31 mouse cellular contexts compared by ENCODE assay signal in the genomic region with DNA sequence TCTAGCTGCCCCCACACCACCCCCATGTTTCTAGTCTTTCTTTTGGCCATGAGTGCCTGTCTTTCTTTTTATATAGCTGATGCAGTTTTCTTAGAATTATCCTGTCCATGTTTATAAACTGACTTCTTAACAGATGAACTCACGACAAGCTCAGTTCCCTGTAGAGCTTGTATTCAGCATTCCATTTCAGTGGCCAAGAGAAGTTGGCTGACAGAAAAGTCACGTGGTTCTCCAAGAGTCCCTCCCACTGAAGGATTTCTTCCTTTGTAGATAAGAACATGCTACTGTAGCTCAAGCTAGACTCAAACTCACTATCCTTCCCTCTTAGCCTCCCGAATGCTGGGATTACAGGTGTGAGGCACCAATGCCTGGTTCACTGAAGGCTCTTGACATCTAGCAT. TPM values are rescaled to one million over a fixed set of nuclear protein-coding genes. Genes with fewer than 3 reads are reported as not detected.
"Had no signal": no experiment of that assay in that cellular context is flagged by ENCODE, and none has a peak within 500 bp of the region (broad histone marks: within the 10 kb centered on the region; RNA-seq: fewer than 3 reads in every experiment).

No protein-coding gene starts in this region.

- H3K4me1 ChIP-seq: heart, embryonic 10.5 days; heart, embryonic 12.5 days; intestine, embryonic 15.5 days; limb, embryonic 10.5 days; limb, embryonic 12.5 days; liver, embryonic 13.5 days; liver, embryonic 15.5 days had no signal

- H3K4me3 ChIP-seq: heart, embryonic 10.5 days; heart, embryonic 12.5 days; hindbrain, embryonic 13.5 days; intestine, embryonic 15.5 days; layer of hippocampus, adult 2 months; left cerebral cortex, adult 2 months; limb, embryonic 10.5 days; limb, embryonic 12.5 days; liver, embryonic 13.5 days; liver, embryonic 15.5 days had no signal

- H3K27ac ChIP-seq: heart, embryonic 10.5 days; hindbrain, embryonic 13.5 days; intestine, embryonic 15.5 days; layer of hippocampus, adult 2 months; left cerebral cortex, adult 2 months; limb, embryonic 10.5 days; limb, embryonic 12.5 days; liver, embryonic 13.5 days; liver, embryonic 15.5 days had no signal

- H3K36me3 ChIP-seq: heart, embryonic 10.5 days; heart, embryonic 12.5 days; intestine, embryonic 15.5 days; limb, embryonic 10.5 days; limb, embryonic 12.5 days; liver, embryonic 13.5 days; liver, embryonic 15.5 days had no signal

- DNase-seq: gastrocnemius, postnatal 14 days; gastrocnemius, postnatal 36 days; heart, adult 18-20 months; heart, postnatal 10 days; heart, postnatal 36 days; kidney, adult 18-20 months; kidney, adult 8-10 months; kidney, postnatal 10 days; kidney, postnatal 25 days; kidney, postnatal 4 days; liver; liver, embryonic 13.5 days had no signal

- H3K4me2 ChIP-seq: heart, embryonic 12.5 days; hindbrain, embryonic 13.5 days; intestine, embryonic 15.5 days; limb, embryonic 12.5 days; liver, embryonic 11.5 days; liver, embryonic 13.5 days; liver, embryonic 15.5 days had no signal

- H3K9me3 ChIP-seq: heart, embryonic 10.5 days; heart, embryonic 12.5 days; hindbrain, embryonic 13.5 days; intestine, embryonic 15.5 days; limb, embryonic 10.5 days; limb, embryonic 12.5 days; liver, embryonic 13.5 days; liver, embryonic 15.5 days had no signal

- H3K27me3 ChIP-seq: heart, embryonic 12.5 days; hindbrain, embryonic 13.5 days; liver, embryonic 13.5 days; liver, embryonic 15.5 days had no signal

- ATAC-seq: hindbrain, embryonic 16.5 days; inflammation-experienced regulatory T-cells, adult 6 months; intestine, embryonic 15.5 days; intestine, postnatal 0 days had no signal

- H3K9ac ChIP-seq: heart, embryonic 12.5 days; hindbrain, embryonic 13.5 days; intestine, embryonic 15.5 days; limb, embryonic 12.5 days; liver, embryonic 13.5 days; liver, embryonic 15.5 days had no signal

RNA-seq across cellular contexts. Expression of a gene that starts 9.4 kb away (rescaled TPM):
- total RNA-seq: gastrocnemius, adult 18-20 months; gastrocnemius, adult 8-10 months; gastrocnemius, postnatal 14 days; gastrocnemius, postnatal 36 days; heart, adult 18-20 months; heart, adult 8-10 months; heart, postnatal 10 days; heart, postnatal 36 days; hematopoietic stem cell, adult 5-6 weeks had no signal
- polyA plus RNA-seq: gonadal fat pad, adult 2 months; liver, embryonic 15.5 days had no signal

RNA-seq across cellular contexts. Expression of a gene that starts 31.7 kb away (rescaled TPM):
- total RNA-seq: gastrocnemius, postnatal 14 days; heart, postnatal 10 days; hematopoietic stem cell, adult 5-6 weeks; left cerebral cortex, adult 2 months had no signal
- polyA plus RNA-seq: inflammation-experienced regulatory T-cells, adult 6 months; limb, embryonic 12.5 days; liver, embryonic 13.5 days; liver, embryonic 15.5 days had no signal

RNA-seq across cellular contexts. Expression of a gene that starts 36.2 kb away (rescaled TPM):
- total RNA-seq: gastrocnemius, adult 18-20 months; gastrocnemius, postnatal 36 days; heart, adult 18-20 months; heart, adult 8-10 months; heart, postnatal 10 days; hematopoietic stem cell, adult 5-6 weeks had no signal
- polyA plus RNA-seq: heart, embryonic 16.5 days; inflammation-experienced regulatory T-cells, adult 6 months; liver, embryonic 11.5 days had no signal
